Mouse (Mus musculus) intestine, postnatal 0 days (tissue): ENCODE data around the gene Atp5d. TPM values are rescaled to one million over a fixed set of nuclear protein-coding genes. Genes with fewer than 3 reads are reported as not detected.
A peak's percentile ranks its signal among the peaks of the same experiment; 100 is the strongest.

ENCODE experiments used
- ATAC-seq: fragments of 200-750 bp; cut with Nextera tagmentation; 2 replicates; pipeline ENCODE4 v1.8.0; 2017; ENCODE audit warnings: mild to moderate bottlenecking, moderate TSS enrichment, moderate library complexity
- H3K27ac ChIP-seq: fragments of 300-500 bp; sonication (generic); 2 replicates; pipeline ENCODE4 v1.5.1; 2014; ENCODE audit warnings: mild to moderate bottlenecking, low read depth, low read length, moderate library complexity
- H3K27me3 ChIP-seq: fragments of 300-500 bp; sonication (generic); replicated peaks from 2 replicates; pipeline ENCODE4 v1.6.1; 2014; ENCODE audit warnings: low read length, mixed read lengths; ENCODE audit not compliant: control insufficient read depth, insufficient read depth
- H3K36me3 ChIP-seq: fragments of 300-500 bp; sonication (generic); 2 replicates; pipeline ENCODE4 v1.6.1; 2014; ENCODE audit warnings: mild to moderate bottlenecking, moderate library complexity; ENCODE audit not compliant: control insufficient read depth, insufficient read depth
- H3K4me1 ChIP-seq: fragments of 300-500 bp; sonication (generic); replicated peaks from 2 replicates; pipeline ENCODE4 v1.6.1; 2014; ENCODE audit warnings: antibody characterized with exemption, low read length, mixed read lengths; ENCODE audit not compliant: control insufficient read depth, insufficient read depth
- H3K4me2 ChIP-seq: fragments of 300-500 bp; sonication (generic); replicated peaks from 2 replicates; pipeline ENCODE4 v1.6.1; 2014; ENCODE audit warnings: low read depth, mild to moderate bottlenecking, moderate library complexity
- H3K4me3 ChIP-seq: fragments of 300-500 bp; sonication (generic); 2 replicates; pipeline ENCODE4 v1.5.1; 2014; ENCODE audit warnings: low read depth, low read length
- H3K9ac ChIP-seq: fragments of 300-500 bp; sonication (generic); 2 replicates; pipeline ENCODE4 v1.6.1; 2014; ENCODE audit warnings: mild to moderate bottlenecking, low read depth, low read length
- H3K9me3 ChIP-seq: fragments of 300-500 bp; sonication (generic); 2 replicates; pipeline ENCODE4 v1.6.1; 2016; ENCODE audit warnings: mixed run types; ENCODE audit not compliant: control insufficient read depth
- CTCF ChIP-seq: sonication (generic); IDR thresholded peaks from 2 replicates; pipeline ENCODE4 v1.5.1; 2016; ENCODE audit warnings: low read depth, mild to moderate bottlenecking, control low read depth, antibody characterized with exemption, moderate library complexity
- WGBS: fragments of 180-500 bp; shearing (Covaris S2); extraction: QIAGEN DNeasy Blood & Tissue Kit; methylation state at CpG from one replicate; pipeline ENCODE4 v1.1.7; 2014; 5-methylcytosine and 5-hydroxymethylcytosine counted together
- polyA plus RNA-seq: library from polyadenylated mRNA; unstranded; fragments of >200 nt; fragmentation: Nextera tagmentation; extraction: Ambion mirVana; gene quantifications from 2 replicates; pipeline ENCODE4 v1.2.1, GENCODE M21; 2015

The Atp5d gene
- polyA plus RNA-seq, 1 experiment from 2014 or later, result 1,009 TPM

DNA sequence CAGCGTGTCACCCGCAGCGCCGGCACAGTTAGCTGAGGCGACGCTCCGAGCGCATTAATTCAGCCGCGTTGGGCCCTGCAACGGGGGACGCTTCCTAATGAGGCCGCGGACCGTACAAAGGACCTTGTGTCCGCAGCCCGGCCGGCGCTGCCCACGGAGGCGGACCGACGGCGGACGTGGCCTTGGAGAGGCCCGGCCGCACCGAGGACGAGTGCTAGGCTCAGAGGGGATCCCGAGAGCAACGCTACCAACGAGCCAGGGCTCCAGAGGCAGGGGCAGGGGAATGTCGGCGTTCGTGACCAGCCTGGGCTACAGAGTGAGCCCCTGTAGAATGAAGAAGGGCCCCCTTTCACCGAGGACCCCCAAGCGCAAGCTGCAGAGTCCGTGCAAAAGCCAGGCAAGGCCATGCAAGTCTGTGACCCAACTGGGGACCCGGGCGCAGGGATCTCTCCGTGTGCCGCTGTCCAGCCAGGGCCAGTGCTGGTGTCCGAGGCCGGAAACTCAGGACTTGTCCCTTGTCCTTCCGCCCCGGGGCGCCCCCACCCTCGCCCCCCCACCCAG lies 52.1 kb downstream of the Atp5d start:
- Histone ChIP-seq H3K27ac (no peak overlapping the region), H3K36me3 (peaks cover 3% of the 10 kb centered on the region; the same call in 1 of the 2 replicates), H3K4me2 (peak overlapping the region; percentile 71), H3K9ac (no peak overlapping the region), H3K4me1 (no peaks in the 10 kb centered on the region), H3K9me3 (no peaks in the 10 kb centered on the region), H3K4me3 (peak overlapping the region; percentile 42), H3K27me3 (peaks cover 27% of the 10 kb centered on the region)
- WGBS, result 2% methylated on average over 48 of the region's 48 CpGs
- ATAC-seq, result no peak
- no peak for TF ChIP-seq CTCF

DNA sequence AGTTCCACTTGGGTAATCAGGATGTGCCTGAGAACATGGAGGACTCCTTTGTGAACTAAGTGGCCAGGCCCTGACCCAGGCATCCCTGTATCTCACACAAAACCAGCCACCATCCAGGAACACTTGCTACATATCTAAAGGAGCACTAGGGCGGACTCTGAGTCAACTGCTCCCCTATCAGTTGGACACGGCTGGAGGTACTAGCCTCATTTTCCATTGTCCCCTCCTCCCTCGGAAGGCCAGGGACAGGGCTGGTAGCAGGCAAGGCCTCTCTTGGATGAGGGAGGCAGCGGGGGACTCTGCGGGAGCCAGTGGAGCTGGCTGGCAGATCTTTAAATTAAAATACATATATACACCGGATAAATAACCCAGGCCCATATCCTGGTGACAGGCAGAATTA lies 55.5 kb downstream of the Atp5d start:
- WGBS, result 85% methylated on average over 6 of the region's 6 CpGs

DNA sequence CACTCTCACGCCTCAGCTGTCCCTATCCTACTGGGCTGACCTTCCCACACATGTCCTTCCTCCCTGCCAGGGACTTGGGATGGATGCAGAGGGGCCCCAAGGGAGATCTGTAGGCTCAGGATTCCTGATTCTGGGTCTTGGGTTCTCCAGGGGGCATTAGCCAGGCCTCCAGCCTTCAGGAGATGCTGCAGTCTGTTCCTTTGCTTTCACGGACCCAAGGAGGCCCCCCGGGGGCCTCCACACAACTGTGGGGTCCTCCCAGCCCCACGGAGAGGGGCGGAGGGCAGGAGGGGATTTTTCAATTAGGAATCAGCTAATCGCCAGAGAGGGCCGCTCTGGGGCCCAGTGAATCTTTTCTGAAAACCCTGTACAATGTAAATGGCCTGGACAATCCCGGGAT lies 56.0 kb downstream of the Atp5d start:
- no peak for TF ChIP-seq CTCF
- Histone ChIP-seq H3K4me3 (no peak overlapping the region), H3K27me3 (peaks cover 27% of the 10 kb centered on the region), H3K4me1 (no peaks in the 10 kb centered on the region), H3K27ac (no peak overlapping the region), H3K4me2 (no peak overlapping the region), H3K9ac (no peak overlapping the region), H3K36me3 (no peaks in the 10 kb centered on the region), H3K9me3 (no peaks in the 10 kb centered on the region)
- ATAC-seq, result no peak
- 62% methylated on average over 8 of the region's 8 CpGs for WGBS

More for the DNA sequence above, 55.5 kb downstream of the Atp5d start:
- Histone ChIP-seq H3K4me3 (no peak overlapping the region), H3K36me3 (no peaks in the 10 kb centered on the region), H3K27me3 (peaks cover 27% of the 10 kb centered on the region), H3K9ac (no peak overlapping the region), H3K4me2 (no peak overlapping the region), H3K4me1 (no peaks in the 10 kb centered on the region), H3K27ac (no peak overlapping the region), H3K9me3 (no peaks in the 10 kb centered on the region)
- TF ChIP-seq CTCF, result no peak
- ATAC-seq, result no peak

Other genes with a start within 250 kb of the Atp5d start
- not detected in 2 replicates for gene Cfd, start 247.8 kb upstream of the Atp5d start, polyA plus RNA-seq
- 17.0 and 17.8 TPM in 2 replicates for gene Med16, start 229.7 kb upstream of the Atp5d start, polyA plus RNA-seq
- gene Gm26602, start 227.8 kb upstream of the Atp5d start, polyA plus RNA-seq, result 2.9 and 17.9 TPM in 2 replicates
- gene Kiss1r, start 221.7 kb upstream of the Atp5d start, polyA plus RNA-seq, result 0.21 and 0.47 TPM in 2 replicates
- 62.0 and 62.8 TPM in 2 replicates for gene R3hdm4, start 217.4 kb upstream of the Atp5d start, polyA plus RNA-seq
- 8.7 and 13.2 TPM in 2 replicates for gene Arid3a, start 211.6 kb upstream of the Atp5d start, polyA plus RNA-seq
- gene Wdr18, start 178.5 kb upstream of the Atp5d start, polyA plus RNA-seq, result 41.9 and 44.0 TPM in 2 replicates
- gene Grin3b, start 167.9 kb upstream of the Atp5d start, polyA plus RNA-seq, result 0.08 and 0.17 TPM in 2 replicates
- 24.7 and 25.3 TPM in 2 replicates for gene Tmem259, start 154.3 kb upstream of the Atp5d start, polyA plus RNA-seq
- 109 and 117 TPM in 2 replicates for gene Cnn2, start 150.0 kb upstream of the Atp5d start, polyA plus RNA-seq
- gene Abca7, start 142.1 kb upstream of the Atp5d start, polyA plus RNA-seq, result 2.2 and 2.5 TPM in 2 replicates
- gene Arhgap45, start 122.0 kb upstream of the Atp5d start, polyA plus RNA-seq, result 1.2 and 1.3 TPM in 2 replicates
- gene Polr2e, start 98.8 kb upstream of the Atp5d start, polyA plus RNA-seq, result 90.0 and 98.5 TPM in 2 replicates
- gene Gpx4, start 91.5 kb upstream of the Atp5d start, polyA plus RNA-seq, result 1,519 and 1,523 TPM in 2 replicates
- gene Sbno2, start 33.1 kb upstream of the Atp5d start, polyA plus RNA-seq, result 9.8 and 11.1 TPM in 2 replicates
- gene Stk11, start 22.8 kb upstream of the Atp5d start, polyA plus RNA-seq, result 11.7 and 12.4 TPM in 2 replicates
- gene Cbarp, start 2.2 kb downstream of the Atp5d start, polyA plus RNA-seq, result 2.1 and 2.7 TPM in 2 replicates
- 18.1 and 19.5 TPM in 2 replicates for gene Midn, start 9.6 kb downstream of the Atp5d start, polyA plus RNA-seq
- 222 and 228 TPM in 2 replicates for gene Cirbp, start 27.4 kb downstream of the Atp5d start, polyA plus RNA-seq
- 12.7 and 13.9 TPM in 2 replicates for gene 1600002K03Rik, start 34.3 kb downstream of the Atp5d start, polyA plus RNA-seq
- gene Efna2, start 40.9 kb downstream of the Atp5d start, polyA plus RNA-seq, result 3.5 and 3.8 TPM in 2 replicates
- gene Mum1, start 87.8 kb downstream of the Atp5d start, polyA plus RNA-seq, result 21.9 and 22.5 TPM in 2 replicates
- gene Ndufs7, start 110.5 kb downstream of the Atp5d start, polyA plus RNA-seq, result 584 and 605 TPM in 2 replicates
- 30.1 and 37.2 TPM in 2 replicates for gene Gamt, start 122.4 kb downstream of the Atp5d start, polyA plus RNA-seq
- gene Dazap1, start 122.9 kb downstream of the Atp5d start, polyA plus RNA-seq, result 26.6 and 29.0 TPM in 2 replicates
- gene Rps15, start 153.8 kb downstream of the Atp5d start, polyA plus RNA-seq, result 708 and 727 TPM in 2 replicates
- 1.1 and 1.6 TPM in 2 replicates for gene Apc2, start 157.3 kb downstream of the Atp5d start, polyA plus RNA-seq
- gene 2310011J03Rik, start 181.9 kb downstream of the Atp5d start, polyA plus RNA-seq, result 85.2 and 87.6 TPM in 2 replicates
- 13.1 and 18.8 TPM in 2 replicates for gene Pcsk4, start 190.9 kb downstream of the Atp5d start, polyA plus RNA-seq
- gene Reep6, start 191.3 kb downstream of the Atp5d start, polyA plus RNA-seq, result 261 and 282 TPM in 2 replicates
- gene Adamtsl5, start 209.8 kb downstream of the Atp5d start, polyA plus RNA-seq, result 46.7 and 50.4 TPM in 2 replicates
- gene Plk5, start 217.8 kb downstream of the Atp5d start, polyA plus RNA-seq, result 0.09 and 0.20 TPM in 2 replicates
- gene Mex3d, start 249.0 kb downstream of the Atp5d start, polyA plus RNA-seq, result 3.2 and 4.2 TPM in 2 replicates